Mouse (Mus musculus): ENCODE data around the gene Adsl. TPM values are rescaled to one million over a fixed set of nuclear protein-coding genes. Genes with fewer than 3 reads are reported as not detected.

The Adsl gene
- polyA plus RNA-seq, 1 experiment from 2014 or later, result 107 TPM

- H3K27me3 ChIP-seq, result no peaks in the 10 kb centered on the region
- ATAC-seq (no peak), DNase-seq (ENCODE audit: low read depth, low spot score) (no peak)
- in situ Hi-C loops (cut with MboI; ENCODE audit: low pct_unique_long_range_greater_than_20kb), result loop anchor here (25.0 kb wide), 1 partner anchor 676 kb away; the partner anchor contains the start of genes Atf4 and Rps19bp1
- TF ChIP-seq CTCF (IDR thresholded peaks at IDR 0.05), result no peak
- CTCF ChIA-PET, result no interaction called here
- POLR2A ChIA-PET, result no interaction called here
Observed at GRCm38 (mm10) chr15:80938615-80939014, 9.7 kb upstream of the Adsl start.

- in situ Hi-C loops (cut with MboI; ENCODE audit: low pct_unique_long_range_greater_than_20kb), result loop anchor here (25.0 kb wide), 1 partner anchor 677 kb away; the partner anchor contains the start of genes Atf4 and Rps19bp1
- CTCF ChIA-PET, result no interaction called here
- ATAC-seq, result no peak
- TF ChIP-seq CTCF (IDR thresholded peaks at IDR 0.05), result no peak
- no peak for DNase-seq (ENCODE audit: low read depth, low spot score)
- POLR2A ChIA-PET, result no interaction called here
- H3K27me3 ChIP-seq, result no peaks in the 10 kb centered on the region
Observed at GRCm38 (mm10) chr15:80939401-80939800, 8.9 kb upstream of the Adsl start.

- no peak for DNase-seq (ENCODE audit: low read depth, low spot score)
- in situ Hi-C loops (cut with MboI; ENCODE audit: low pct_unique_long_range_greater_than_20kb), result loop anchor here (25.0 kb wide), 1 partner anchor 679 kb away; the partner anchor contains the start of genes Atf4 and Rps19bp1
- ChIA-PET CTCF (interaction anchor here (1.0 to 1.5 kb wide), 3 partner anchors 15 to 235 kb away, joined by 3 to 4 read pairs (median 4); no protein-coding TSS in a partner anchor), POLR2A (no interaction called here)
- ATAC-seq, result no peak
- no peak for TF ChIP-seq CTCF (IDR thresholded peaks at IDR 0.05)
- H3K27me3 ChIP-seq, result no peaks in the 10 kb centered on the region
Observed at GRCm38 (mm10) chr15:80941468-80942040, 6.7 kb upstream of the Adsl start.

- DNase-seq (ENCODE audit: low read depth, low spot score) (no peak), ATAC-seq (no peak)
- ChIA-PET CTCF (no interaction called here), POLR2A (no interaction called here)
- TF ChIP-seq CTCF (IDR thresholded peaks at IDR 0.05), result peak; percentile 84
- no peaks in the 10 kb centered on the region for H3K27me3 ChIP-seq
- in situ Hi-C loops (cut with MboI; ENCODE audit: low pct_unique_long_range_greater_than_20kb), result loop anchor here (5.0 to 25.0 kb wide), 2 partner anchors 239 to 684 kb away; partner anchors contain the start of genes Atf4 and Rps19bp1
Observed at GRCm38 (mm10) chr15:80945851-80946250, 2.4 kb upstream of the Adsl start.

GRCm38 (mm10) chr15:80949431-80949830 is 1.1 kb downstream of the Adsl start:
- in situ Hi-C loops (cut with MboI; ENCODE audit: low pct_unique_long_range_greater_than_20kb), result loop anchor here (5.0 to 25.0 kb wide), 2 partner anchors 242 to 687 kb away; partner anchors contain the start of genes Atf4 and Rps19bp1
- no peak for ATAC-seq
- CTCF ChIA-PET, result no interaction called here
- DNase-seq (ENCODE audit: low read depth, low spot score), result no peak
- POLR2A ChIA-PET, result interaction anchor here (0.6 to 0.9 kb wide), 2 partner anchors 19 to 53 kb away, joined by 3 read pairs; no protein-coding TSS in a partner anchor
- no peak for TF ChIP-seq CTCF (IDR thresholded peaks at IDR 0.05)
- H3K27me3 ChIP-seq, result no peaks in the 10 kb centered on the region

- ChIA-PET POLR2A (interaction anchor here (0.7 kb wide), 1 partner anchor 186 kb away, joined by 3 read pairs; no protein-coding TSS in a partner anchor), CTCF (no interaction called here)
- DNase-seq (ENCODE audit: low read depth, low spot score) (no peak), ATAC-seq (no peak)
- no peaks in the 10 kb centered on the region for H3K27me3 ChIP-seq
- in situ Hi-C loops (cut with MboI; ENCODE audit: low pct_unique_long_range_greater_than_20kb), result no loop called here
- TF ChIP-seq CTCF (IDR thresholded peaks at IDR 0.05), result no peak
Observed at GRCm38 (mm10) chr15:80950055-80950454, 1.8 kb downstream of the Adsl start.

GRCm38 (mm10) chr15:80953971-80954370 is 5.7 kb downstream of the Adsl start:
- ATAC-seq (no peak), DNase-seq (ENCODE audit: low read depth, low spot score) (no peak)
- TF ChIP-seq CTCF (IDR thresholded peaks at IDR 0.05), result no peak
- no peaks in the 10 kb centered on the region for H3K27me3 ChIP-seq
- in situ Hi-C loops (cut with MboI; ENCODE audit: low pct_unique_long_range_greater_than_20kb), result no loop called here
- POLR2A ChIA-PET, result no interaction called here
- CTCF ChIA-PET, result interaction anchor here (1.1 to 1.2 kb wide), 2 partner anchors 15 to 18 kb away, joined by 3 read pairs; no protein-coding TSS in a partner anchor

- H3K27me3 ChIP-seq, result no peaks in the 10 kb centered on the region
- ATAC-seq (no peak), DNase-seq (ENCODE audit: low read depth, low spot score) (no peak)
- no peak for TF ChIP-seq CTCF (IDR thresholded peaks at IDR 0.05)
- CTCF ChIA-PET, result interaction anchor here (1.2 kb wide), 1 partner anchor 17 kb away, joined by 3 read pairs; no protein-coding TSS in a partner anchor
- POLR2A ChIA-PET, result no interaction called here
- in situ Hi-C loops (cut with MboI; ENCODE audit: low pct_unique_long_range_greater_than_20kb), result no loop called here
Observed at GRCm38 (mm10) chr15:80954861-80955260, 6.6 kb downstream of the Adsl start.

GRCm38 (mm10) chr15:80955836-80956438 is 7.6 kb downstream of the Adsl start:
- no peak for ATAC-seq
- POLR2A ChIA-PET, result no interaction called here
- in situ Hi-C loops (cut with MboI; ENCODE audit: low pct_unique_long_range_greater_than_20kb), result no loop called here
- H3K27me3 ChIP-seq, result no peaks in the 10 kb centered on the region
- no peak for TF ChIP-seq CTCF (IDR thresholded peaks at IDR 0.05)
- DNase-seq (ENCODE audit: low read depth, low spot score), result no peak
- CTCF ChIA-PET, result no interaction called here

- no peaks in the 10 kb centered on the region for H3K27me3 ChIP-seq
- DNase-seq (ENCODE audit: low read depth, low spot score) (no peak), ATAC-seq (no peak)
- ChIA-PET POLR2A (interaction anchor here (1.7 kb wide), 1 partner anchor 12 kb away, joined by 4 read pairs; no protein-coding TSS in a partner anchor), CTCF (interaction anchor here (0.9 to 1.0 kb wide), 3 partner anchors 12 to 17 kb away, joined by 3 read pairs; no protein-coding TSS in a partner anchor)
- TF ChIP-seq CTCF (IDR thresholded peaks at IDR 0.05), result no peak
- in situ Hi-C loops (cut with MboI; ENCODE audit: low pct_unique_long_range_greater_than_20kb), result no loop called here
Observed at GRCm38 (mm10) chr15:80969371-80969770, 21.1 kb downstream of the Adsl start.

- TF ChIP-seq CTCF (IDR thresholded peaks at IDR 0.05), result no peak
- ChIA-PET POLR2A (interaction anchor here (0.6 kb wide), 2 partner anchors 21 to 325 kb away, joined by 3 to 4 read pairs; no protein-coding TSS in a partner anchor), CTCF (interaction anchor here (1.4 kb wide), 1 partner anchor 15 kb away, joined by 3 read pairs; no protein-coding TSS in a partner anchor)
- no peak for ATAC-seq
- no peak for DNase-seq (ENCODE audit: low read depth, low spot score)
- H3K27me3 ChIP-seq, result no peaks in the 10 kb centered on the region
- in situ Hi-C loops (cut with MboI; ENCODE audit: low pct_unique_long_range_greater_than_20kb), result no loop called here
Observed at GRCm38 (mm10) chr15:80974311-80974710, 26.0 kb downstream of the Adsl start.

All from Patski (cell line).